Mouse (Mus musculus) layer of hippocampus, postnatal 14 days (tissue): ENCODE measurements around the gene Sh2d7. TPM values are rescaled to one million over a fixed set of nuclear protein-coding genes. Genes with fewer than 3 reads are reported as not detected.

Experiments
- total RNA-seq, 2 experiments: library from RNA; stranded (reverse); gene quantifications; 2 replicates each; pipeline ENCODE4 v1.2.3; 2021

The Sh2d7 gene
- total RNA-seq, 2 experiments from 2014 or later = 0.18 TPM; not detected in 1

Other genes starting within 250 kb of the Sh2d7 start
- gene Dmxl2, start 37.4 kb upstream of the Sh2d7 start, total RNA-seq = 100 to 1,000 TPM; 225 to 231 TPM
- 10 to 100 TPM; 20.5 to 21.9 TPM for gene Cib2, start 21.2 kb downstream of the Sh2d7 start, total RNA-seq
- gene Idh3a, start 47.4 kb downstream of the Sh2d7 start, total RNA-seq = 100 to 1,000 TPM; 210 to 214 TPM
- 100 to 1,000 TPM; 115 TPM for gene Acsbg1, start 122.9 kb downstream of the Sh2d7 start, total RNA-seq
- 10 to 100 TPM; 25.6 to 30.8 TPM for gene Dnaja4, start 159.9 kb downstream of the Sh2d7 start, total RNA-seq
- 10 to 100 TPM; 53.8 to 59.3 TPM for gene Wdr61, start 195.5 kb downstream of the Sh2d7 start, total RNA-seq
- 1 to 10 TPM; 3.6 to 4.4 TPM for gene Crabp1, start 225.8 kb downstream of the Sh2d7 start, total RNA-seq